Mouse (Mus musculus) kidney, postnatal 4 days (tissue): Measurements from ENCODE around the gene Taf5l.
"Not testable (repeated sequence)": the region's sequence is repeated elsewhere in the genome, so short reads cannot be mapped to it uniquely, and the experiment has no call there.

Experiments used
- DNase-seq, 2 experiments: peaks; one replicate each; pipeline ENCODE4 v3.0.0; 2021; ENCODE audit warnings: mixed read lengths in 2 of 2

Taf5l gene

DNA sequence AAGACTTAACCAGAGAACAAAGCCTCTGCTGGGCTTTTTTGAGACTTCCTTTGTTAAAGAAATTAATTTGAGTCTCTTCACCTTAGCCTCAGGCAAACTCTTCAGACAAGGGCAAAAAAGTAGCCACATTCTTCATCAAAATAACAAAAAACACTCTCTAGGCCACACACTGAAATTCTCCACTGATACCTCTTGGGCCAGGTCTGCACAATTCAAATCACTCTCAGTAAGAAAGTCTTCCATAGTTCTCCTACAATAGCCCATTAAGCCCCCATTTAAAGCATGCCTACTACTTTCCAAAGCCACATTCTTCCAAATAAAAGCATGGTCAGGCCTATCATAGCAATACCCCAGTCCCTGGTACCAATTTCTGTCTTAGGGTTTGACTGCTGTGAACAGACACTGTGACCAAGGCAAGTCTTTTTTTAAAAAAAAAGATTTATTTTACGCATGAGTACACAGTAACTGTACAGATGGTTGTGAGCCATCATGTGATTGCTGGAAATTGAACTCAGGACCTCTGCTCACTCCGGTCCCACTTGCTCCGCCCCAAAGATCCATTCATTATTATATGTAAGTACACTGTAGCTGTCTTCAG lies 9.1 kb downstream of the Taf5l start:
- DNase-seq: no peak

DNA sequence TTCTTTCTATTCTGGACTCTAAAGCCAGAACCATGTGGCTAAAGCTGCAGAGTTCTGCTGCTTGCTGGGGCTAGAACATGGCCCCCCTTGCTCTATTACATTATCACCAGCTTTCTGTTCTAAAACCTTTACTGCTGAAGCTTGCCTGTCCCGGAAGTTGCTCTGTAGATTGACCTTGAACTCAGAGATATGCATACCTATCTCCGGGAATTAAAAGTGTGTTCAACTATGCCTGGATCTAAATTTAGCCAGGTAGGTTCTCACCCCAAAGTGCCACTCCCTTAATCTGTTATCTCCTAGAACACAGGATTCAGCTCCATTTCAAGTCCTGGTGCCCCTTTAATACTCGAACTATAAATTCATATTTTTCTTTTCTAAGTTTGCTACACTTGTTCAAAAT lies 9.6 kb downstream of the Taf5l start:
- DNase-seq: no peak

DNA sequence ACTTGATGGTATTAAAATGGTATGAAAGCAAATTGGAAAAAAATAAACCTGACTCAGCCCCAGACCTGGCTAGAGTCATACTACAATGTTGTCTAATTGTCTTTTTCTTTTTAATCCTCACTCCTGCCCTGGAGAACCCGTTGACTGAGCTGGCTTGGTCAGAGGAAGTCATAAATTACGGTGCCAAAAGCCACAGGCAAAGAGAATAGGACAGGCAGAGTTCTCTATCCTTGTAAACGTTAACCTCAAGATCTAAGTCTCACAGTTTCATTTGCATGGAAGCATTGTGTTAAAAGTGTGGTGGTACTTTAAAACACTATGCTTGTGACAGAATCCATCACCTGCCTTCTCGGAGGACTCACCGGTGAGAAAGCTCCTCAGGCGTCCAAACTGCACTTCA lies 13.4 kb downstream of the Taf5l start:
- no peak for DNase-seq

DNA sequence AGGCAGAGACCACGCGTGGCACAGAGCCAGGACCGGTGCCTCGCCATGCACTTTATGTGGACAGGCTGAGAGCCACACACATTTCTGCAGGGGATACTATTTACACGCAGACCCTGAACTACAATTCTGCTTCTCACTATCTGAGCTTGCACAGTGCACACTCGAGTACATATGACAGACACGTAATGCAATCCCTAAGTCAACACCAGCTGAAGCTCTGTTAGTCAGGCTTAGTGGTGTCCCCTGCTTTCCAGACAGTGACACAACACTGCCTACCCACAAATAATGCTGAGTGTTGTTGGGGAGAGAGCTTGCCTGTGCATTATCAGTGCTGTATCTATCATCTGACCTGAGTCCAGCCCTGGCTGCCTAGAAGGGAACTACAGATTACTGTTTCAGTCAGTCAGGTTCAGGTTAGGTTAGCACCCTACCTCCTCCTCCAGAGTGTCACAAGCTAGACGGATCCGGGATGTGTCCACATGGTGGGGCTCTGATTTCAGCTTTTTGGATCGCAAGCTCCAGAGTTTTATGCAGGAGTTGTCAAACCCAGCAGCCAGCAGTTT lies 18.6 kb downstream of the Taf5l start:
- no peak for DNase-seq

DNA sequence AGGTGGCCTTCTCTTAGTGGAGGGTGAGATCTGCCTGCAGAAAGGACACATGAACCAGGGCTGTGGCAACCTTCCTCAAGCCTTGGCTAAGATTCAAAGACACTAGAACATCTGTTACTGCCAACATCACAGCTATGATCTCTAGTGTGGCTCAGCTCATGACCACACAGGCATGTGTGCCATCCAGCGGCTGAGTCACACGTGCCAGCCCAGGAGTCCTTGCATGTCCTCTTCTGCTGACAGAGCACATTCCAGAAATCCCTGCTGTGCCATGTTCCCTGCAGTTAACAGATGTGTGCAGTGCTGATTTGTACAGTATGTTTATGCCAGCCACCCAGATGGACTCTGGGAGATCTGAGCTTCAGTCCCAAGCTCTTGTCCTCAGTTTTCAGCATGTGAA lies 21.6 kb downstream of the Taf5l start:
- peak in 1 of 2 experiments; percentile 33 for DNase-seq

DNA sequence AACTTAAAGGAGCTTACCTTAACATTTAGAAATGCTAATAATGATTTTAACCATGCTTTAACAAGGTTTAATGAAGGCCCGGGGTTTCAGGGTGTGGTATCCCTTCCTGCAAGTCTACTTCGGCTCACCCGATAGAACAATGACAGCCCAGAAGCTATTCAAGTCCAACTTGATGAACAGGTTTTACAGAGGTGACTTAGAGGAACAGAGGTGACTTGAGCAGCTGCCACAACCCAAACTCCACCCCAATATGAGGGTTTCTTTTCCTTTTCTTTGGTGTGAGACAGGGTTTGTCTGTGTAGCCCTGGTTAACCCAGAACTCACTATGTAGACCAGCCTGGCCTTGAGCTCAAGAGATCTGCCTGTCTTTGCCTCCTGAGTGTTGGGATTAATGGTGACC lies 27.2 kb downstream of the Taf5l start:
- no peak for DNase-seq

DNA sequence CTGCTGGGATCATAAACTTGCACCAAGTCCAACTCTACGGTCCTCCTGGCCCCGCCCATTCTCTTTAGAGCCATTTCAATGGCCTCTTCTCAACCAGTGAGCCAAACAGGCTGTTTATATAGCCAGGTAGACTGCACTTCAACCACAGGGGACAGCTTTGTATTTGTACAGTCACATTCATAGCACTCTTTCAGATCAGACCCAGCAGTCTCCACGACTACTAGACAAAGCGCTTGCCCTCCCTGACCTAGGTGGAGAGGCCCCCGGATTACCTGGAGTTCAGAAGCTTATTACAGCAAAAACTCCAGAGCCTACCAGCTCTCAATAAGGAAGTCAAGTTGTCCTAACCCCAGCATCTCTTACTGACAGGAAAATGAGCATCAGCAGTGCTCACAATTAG lies 27.6 kb downstream of the Taf5l start:
- DNase-seq: no peak

DNA sequence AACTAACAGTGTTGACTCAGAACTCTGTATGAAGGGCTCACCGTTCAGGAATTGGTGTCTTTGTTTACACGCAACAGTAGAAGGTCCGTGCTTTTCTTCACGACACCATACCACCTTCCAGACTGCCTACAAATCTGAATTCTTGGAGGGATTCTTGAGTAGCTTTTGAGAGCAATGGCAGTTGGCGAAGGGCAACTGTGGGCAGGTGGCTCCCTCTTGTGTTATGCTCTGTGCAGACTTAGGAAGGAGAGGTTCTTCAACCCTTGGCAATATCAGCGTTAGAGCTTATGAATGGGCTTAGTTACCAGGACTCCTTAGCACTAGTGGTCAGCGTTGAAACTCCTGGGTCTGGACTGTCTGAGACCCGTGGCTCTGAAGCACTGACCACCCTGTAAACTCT lies 28.6 kb downstream of the Taf5l start:
- DNase-seq: peak in 1 of 2 experiments; percentile 27

DNA sequence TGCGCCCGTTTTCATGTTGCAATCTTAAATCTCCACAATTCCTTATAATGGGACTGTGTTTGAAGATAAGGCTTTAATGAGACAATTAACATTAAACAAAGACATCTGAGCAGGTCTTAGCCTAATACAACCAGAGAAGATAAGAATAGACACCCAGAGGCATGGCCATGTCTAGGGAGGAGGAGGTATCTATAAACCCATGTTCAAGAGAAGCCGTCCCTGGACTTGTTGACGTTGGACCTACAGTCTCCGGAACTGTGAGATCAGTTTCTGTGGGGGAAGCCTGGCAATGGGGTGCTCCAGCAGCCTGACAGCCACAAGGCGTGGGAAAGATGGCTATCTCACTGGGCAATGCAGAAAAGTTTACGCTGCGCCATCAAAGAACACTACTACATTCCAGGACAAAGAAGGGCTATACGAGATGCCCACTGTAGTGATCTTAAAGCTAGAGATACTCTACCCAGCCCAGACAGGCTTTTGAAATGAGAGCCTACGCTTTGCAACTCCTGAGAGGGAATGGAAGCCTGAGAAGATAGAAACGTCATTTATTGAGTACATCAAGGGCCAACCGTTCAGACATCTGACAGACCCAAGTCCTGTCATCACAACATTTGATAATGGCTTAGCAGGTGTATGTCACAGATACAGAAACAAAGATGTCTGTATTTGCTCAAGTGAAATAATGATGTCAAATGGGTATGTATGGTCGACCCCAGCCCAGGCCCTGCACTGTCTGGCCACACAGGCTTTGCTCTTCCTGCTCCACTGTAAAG lies 30.7 kb downstream of the Taf5l start:
- no peak for DNase-seq

DNA sequence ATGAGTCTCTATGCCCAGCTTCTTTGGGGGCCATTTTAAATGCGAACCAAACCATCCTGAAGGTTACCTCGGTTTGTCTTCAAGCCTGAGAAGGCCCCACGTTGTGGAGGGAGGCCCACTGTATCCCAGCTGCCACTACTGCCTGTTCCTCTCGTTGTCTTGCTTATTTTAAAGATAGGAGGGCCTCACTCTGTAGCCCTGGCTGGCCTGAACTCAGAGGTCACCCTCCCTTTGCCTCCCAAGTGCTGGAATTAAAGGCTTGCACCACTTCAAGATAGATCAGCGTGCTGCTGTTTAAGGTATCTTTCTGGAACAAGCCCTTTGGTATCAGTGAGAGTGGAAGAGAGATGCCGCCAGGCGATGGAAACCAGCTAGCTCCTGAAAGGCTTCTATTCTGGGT lies 32.1 kb downstream of the Taf5l start:
- no peak for DNase-seq

DNA sequence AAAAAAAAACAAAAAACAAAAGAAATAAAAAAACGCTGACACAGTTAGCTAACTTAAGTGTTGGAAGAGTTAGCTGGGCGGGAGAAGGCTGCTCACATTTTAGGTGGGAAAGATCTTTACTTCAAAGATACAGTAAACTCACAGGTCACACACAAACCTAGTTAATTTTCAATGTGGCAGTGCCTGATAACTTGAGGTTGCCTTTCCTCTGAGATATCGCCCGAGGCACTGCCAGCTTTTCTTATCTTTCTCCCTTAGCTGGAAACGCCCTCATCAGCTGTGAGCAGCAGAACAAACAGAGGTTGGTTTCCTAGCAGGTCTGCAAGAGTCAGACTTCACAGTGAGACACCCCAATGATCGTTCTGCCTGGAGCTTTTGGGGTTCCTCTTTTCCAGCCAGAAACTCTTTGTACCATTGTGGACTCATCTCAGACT lies 32.6 kb downstream of the Taf5l start:
- no peak for DNase-seq

DNA sequence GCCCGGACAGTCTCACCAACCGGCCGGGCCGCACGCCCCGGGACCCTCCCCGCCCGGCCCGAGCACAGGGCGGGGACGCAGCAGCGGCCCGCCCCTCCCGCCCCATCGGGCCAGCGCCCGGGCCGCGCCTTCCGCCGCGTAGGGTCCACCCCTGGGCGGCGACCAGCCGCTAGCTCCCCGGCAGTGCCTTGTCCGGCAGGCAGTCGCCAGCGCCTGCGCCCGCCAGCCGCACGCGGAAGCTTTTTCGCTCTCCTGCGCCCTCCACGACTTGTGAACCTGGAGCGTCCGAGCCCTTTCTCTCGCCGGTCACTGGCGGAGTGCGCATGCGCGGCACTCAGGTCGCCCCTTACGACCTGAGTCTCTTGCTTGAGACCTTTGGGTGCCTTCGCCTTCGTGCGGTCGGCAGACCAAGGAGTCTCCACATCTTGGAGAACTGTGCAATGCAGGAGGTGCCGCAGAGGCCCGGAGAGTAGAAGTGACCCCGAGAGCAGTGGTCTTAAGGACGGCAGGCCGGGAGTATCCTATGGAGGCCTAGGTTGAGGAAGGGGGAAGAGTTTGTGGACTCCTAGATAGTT lies 38.3 kb downstream of the Taf5l start, which contains the start of gene Abcb10:
Gene Abcb10, minus strand, starts transcription at position 297 of the 575 bp plus-strand sequence.
- peak; percentile 90 to 94 for DNase-seq

DNA sequence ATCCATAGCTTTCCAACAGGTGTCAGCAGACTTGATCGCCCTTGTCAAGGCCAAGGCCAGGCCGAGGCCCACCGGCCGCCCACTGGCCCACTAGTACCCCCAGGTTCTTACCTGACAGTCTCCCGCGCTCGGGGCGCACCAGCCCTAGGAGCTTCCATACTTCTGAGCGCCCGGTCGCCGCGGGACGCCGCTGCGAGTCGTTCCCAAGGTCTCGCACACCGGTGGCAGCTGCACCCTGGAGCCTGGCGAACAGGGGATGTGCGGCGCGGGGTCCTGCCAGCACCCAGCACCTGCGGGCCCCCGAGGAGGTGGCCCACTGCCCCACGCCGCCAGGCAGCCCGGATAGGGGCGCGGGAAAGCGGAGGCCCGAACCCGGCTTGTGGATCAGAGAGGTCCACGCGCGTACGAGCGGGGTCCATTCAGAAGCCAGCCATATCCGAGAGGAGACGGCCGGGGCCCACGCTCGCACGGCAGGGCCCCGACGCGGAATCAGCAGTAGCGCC lies 38.9 kb downstream of the Taf5l start:
- DNase-seq: peak in 1 of 2 experiments; percentile 68

DNA sequence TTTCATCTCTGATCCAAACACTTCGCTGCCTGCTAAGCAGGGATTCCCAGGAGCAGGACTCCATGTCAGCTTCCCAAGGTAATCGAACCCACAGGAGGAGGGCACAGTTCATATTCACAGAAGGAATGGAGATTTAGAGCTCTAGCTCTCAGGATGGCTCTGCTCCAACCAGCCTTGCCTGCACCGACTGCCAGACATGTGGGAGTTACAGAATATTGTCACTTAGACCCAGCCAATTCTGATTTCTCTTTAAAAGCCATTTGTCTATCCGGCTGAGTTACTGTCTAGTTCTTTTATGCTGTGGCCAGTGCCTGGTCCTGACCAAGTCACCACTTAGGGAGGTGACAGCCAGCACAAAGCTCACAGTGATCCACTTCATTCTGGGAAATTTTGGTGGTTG lies 39.5 kb downstream of the Taf5l start:
- DNase-seq: peak in 1 of 2 experiments; percentile 27

DNA sequence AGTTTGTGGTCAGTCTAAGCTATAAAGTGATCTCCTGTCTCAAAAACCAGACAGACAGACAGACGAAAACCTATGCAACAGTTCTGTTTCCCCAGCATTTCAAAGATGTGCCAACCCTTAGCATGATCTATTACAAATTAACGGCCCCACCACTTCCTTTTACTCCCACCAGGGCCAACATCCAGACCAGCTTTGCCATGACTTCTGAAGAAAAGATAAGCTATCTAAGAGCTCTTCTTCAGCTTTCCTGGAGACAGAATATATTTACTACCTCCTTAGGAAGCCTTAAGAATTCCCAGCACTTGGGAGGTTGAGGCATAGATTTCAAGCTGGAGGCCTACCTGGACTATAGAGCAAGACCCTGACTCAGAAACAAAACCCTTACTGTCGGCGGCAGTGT lies 41.0 kb downstream of the Taf5l start:
- no peak for DNase-seq

DNA sequence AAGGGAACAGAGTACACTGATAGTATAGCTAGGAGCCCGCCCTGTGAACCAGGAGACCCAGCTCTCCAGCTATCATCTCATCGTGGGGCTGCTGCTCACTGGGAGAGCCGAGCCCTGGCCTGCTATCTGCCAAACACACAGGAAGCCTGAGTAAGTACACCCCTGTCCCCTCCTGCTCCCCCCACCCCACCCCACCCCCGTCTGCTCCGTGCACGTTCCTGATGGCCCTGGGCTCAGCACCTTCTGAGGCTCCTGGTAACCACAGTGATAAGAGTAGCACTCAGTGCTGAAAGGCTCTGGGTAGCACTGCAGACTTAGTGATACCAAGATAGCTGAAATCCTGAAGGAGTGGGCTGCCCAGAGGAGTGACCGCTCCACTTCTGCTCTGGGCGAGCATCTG lies 42.3 kb downstream of the Taf5l start:
- no peak for DNase-seq

DNA sequence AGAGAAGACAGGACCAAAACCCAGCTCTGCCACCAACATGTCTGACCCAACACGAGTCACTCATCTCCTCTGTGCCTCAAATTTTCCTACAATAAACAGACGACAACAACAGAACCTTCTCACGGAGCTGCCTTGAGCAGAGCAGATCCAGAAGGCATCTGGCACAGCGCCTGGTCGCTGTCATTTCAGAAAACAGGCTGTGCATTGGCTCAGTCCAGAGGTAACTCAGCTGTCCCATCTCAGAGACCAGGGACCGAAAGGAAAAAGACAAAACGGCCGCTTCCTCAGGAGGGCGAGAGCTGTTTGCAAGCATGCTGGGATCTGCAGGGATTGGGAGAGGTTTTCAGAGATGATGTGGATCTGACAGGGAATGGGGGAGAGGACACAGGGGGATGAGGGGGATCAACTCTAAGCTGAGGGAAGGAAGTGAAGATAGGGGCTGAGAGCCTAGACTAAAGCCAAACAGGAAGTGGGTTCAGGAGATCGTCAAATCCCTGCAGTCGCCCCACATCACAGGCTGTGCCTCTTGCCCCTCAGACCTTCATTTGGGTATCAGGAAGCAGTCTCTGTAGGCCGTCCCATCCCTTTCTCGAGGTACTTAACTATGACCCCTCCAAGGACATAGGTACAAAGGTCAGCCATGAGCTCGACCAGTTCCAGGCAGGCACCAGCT lies 42.9 kb downstream of the Taf5l start:
- DNase-seq: peak; percentile 80 to 85

DNA sequence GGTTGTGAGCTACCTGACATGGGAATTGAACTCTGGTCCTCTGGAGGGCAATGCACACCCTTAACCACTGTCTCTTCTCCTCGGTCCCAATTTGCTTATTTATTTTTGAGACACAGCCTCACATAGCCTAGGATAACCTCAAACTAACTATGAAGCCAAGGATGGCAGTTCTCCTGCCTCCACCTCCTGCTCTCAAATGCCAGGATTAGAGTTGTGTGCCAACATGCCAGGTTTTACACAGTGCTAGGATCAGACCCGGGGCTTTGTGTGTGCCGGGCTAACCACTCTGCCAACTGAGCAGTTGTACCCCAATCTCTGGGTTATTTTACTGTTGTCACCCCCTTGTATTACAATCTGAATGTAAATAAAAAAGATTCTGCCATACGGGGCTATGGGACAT lies 43.7 kb downstream of the Taf5l start:
- DNase-seq: no peak

DNA sequence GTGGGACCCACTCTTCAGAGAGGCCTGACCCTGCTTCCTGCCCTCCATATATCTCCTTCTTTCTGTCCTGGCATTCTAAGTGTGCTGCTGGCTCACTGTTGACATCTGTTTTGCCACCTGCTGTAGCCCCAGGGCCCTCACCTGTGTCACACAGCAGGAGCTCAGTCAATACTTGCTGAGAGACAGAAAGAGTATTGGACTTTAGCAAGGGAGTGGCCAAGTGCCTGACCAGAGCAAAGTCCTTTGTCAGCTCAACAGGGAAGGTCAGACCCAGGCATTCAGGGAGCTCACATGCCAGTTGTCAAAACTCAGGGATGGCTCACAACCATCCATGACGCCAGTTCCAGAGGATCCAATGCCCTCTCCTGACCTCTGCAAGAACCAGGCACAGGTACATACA lies 47.7 kb downstream of the Taf5l start:
- DNase-seq: no peak

DNA sequence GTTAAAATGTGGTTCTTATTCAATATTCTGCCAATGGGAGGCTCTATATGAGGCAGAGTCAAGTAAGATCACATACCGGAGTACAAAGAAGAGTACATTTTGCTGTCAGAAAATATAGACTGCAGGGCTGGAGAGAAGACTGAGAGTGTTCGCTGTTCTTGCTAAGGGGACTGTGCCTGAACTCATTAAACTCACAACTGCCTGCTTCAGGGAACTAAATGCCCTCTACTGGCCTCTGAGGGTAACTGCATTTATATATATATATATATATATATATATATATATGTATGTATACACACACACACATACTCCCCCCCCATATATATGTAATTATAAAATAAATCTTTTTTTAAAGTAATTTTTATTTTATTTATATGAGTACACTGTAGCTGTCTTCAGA lies 54.3 kb downstream of the Taf5l start:
- no peak for DNase-seq

DNA sequence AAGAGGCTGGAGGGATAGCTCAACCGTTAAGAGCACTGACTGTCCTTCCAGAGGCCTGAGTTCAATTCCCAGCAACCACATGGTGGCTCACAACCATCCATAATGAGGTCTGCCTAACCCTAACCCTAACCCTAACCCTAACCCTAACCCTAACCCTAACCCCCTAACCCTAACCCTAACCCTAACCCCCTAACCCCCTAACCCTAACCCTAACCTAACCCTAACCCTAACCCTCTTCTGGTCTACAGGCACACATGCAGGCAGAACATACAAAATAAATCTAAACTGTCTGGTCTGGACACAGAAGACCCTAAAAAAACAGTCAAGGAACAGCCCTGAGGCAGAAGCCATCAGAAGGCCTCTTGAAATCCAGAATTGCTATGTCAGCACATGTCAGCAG lies 59.8 kb downstream of the Taf5l start:
- no peak for DNase-seq

DNA sequence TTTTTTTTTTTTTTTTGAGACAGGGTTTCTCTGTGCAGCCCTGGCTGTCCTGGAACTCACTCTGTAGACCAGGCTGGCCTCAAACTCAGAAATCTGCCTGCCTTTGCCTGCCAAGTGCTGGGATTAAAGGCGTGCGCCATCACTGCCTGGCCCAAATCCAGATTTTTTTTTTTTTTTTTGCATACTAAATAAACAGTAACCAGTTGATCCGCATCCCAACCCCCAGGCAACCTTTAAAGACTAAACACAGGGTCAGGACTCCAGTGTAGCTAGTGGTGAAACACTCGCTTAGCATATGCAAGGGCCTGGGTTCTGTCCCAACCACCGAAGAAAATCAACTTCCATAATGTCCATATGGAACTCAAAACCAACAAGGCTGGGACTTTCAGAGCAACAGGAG lies 60.6 kb downstream of the Taf5l start:
- not testable (repeated sequence) for DNase-seq

DNA sequence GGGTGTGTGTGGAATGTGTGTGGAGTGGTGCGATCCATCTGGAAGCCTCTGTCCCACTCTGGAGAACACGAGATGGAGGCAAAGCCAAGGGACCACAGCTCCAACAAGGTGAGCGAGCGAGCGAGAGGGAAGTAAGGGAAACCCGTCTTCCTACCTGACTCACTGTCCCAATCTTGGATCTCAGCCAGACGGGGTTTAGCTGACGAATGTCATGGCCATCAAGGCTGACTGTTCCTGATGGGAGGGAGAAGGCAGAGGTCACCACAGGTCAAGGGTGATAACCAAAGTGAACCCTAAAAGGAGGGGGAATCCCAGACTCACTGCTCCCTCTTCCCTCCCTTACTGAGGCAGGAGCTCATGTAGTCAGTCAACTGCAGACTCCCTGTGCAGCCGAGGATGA lies 61.1 kb downstream of the Taf5l start:
- peak in 1 of 2 experiments; percentile 5 for DNase-seq
